ENCODE assay signal across 24 mouse cellular contexts in the genomic region with DNA sequence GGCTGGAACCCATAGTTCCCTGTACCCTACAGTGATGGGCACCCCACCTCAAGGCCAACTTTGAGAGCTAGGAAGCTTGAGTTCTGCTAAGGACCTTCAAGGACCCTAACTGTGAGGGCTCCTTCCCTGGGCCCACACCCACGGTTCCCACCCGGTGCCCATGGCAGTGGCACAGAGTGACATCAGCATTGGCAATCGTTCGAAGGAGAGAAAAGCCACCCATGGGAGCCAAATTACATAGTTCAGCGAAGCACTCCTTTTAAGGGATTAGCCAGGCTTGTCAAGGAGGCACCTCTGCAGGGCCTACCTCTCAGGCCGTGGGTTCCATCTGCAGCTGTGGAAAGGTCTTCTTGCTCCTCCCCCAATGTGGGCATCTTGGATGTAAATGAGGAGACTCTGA. TPM values are rescaled to one million over a fixed set of nuclear protein-coding genes. Genes with fewer than 3 reads are reported as not detected.
DNase-seq lines count a peak whose midpoint lies in the region; ATAC-seq and TF ChIP-seq lines count a peak whose summit lies in the region.
"Had no signal": no experiment of that assay in that cellular context is flagged by ENCODE, and none has a peak within 500 bp of the region (broad histone marks: within the 10 kb centered on the region; RNA-seq: fewer than 3 reads in every experiment).

No protein-coding gene starts in this region.

- no peak for TF ChIP-seq EP300 in stomach, postnatal 0 days (optimal IDR thresholded peaks at IDR 0.05)

- H3K9ac ChIP-seq in stomach, postnatal 0 days (ENCODE audit: low read length), result no peak overlapping the region
- H3K9ac ChIP-seq in liver, embryonic 12.5 days, result no peak overlapping the region
- H3K9ac ChIP-seq: embryonic facial prominence, embryonic 15.5 days; forebrain, embryonic 12.5 days; hindbrain, embryonic 12.5 days; intestine, embryonic 15.5 days had no signal

- H3K4me2 ChIP-seq in stomach, postnatal 0 days (replicated peaks; ENCODE audit: low read depth), result no peak overlapping the region
- no peak overlapping the region for H3K4me2 ChIP-seq in liver, embryonic 12.5 days
- H3K4me2 ChIP-seq: forebrain, embryonic 12.5 days; hindbrain, embryonic 12.5 days; intestine, embryonic 15.5 days had no signal

- no peaks in the 10 kb centered on the region for H3K9me3 ChIP-seq in heart, embryonic 10.5 days
- no peaks in the 10 kb centered on the region for H3K9me3 ChIP-seq in stomach, postnatal 0 days (ENCODE audit: control insufficient read depth, low read length)
- H3K9me3 ChIP-seq in liver, embryonic 12.5 days (replicated peaks), result no peaks in the 10 kb centered on the region
- H3K9me3 ChIP-seq: embryonic facial prominence, embryonic 15.5 days; forebrain, embryonic 12.5 days; hindbrain, embryonic 12.5 days; intestine, embryonic 15.5 days had no signal

- H3K36me3 ChIP-seq in heart, embryonic 10.5 days, result no peaks in the 10 kb centered on the region
- H3K36me3 ChIP-seq in stomach, postnatal 0 days (ENCODE audit: control insufficient read depth, insufficient read depth, low read length), result no peaks in the 10 kb centered on the region
- H3K36me3 ChIP-seq in liver, embryonic 12.5 days, result no peaks in the 10 kb centered on the region
- H3K36me3 ChIP-seq: embryonic facial prominence, embryonic 15.5 days; forebrain, embryonic 12.5 days; G1E; hindbrain, embryonic 12.5 days; intestine, embryonic 15.5 days had no signal

- H3K27ac ChIP-seq in heart, embryonic 10.5 days, result no peak overlapping the region
- peak overlapping the region; percentile 4 for H3K27ac ChIP-seq in bone marrow, adult 2 months (ENCODE audit: control insufficient read depth, insufficient read depth, low read depth, low read length, poor library complexity)
- peak overlapping the region; percentile 9; the same call in 1 of the 2 replicates for H3K27ac ChIP-seq in stomach, postnatal 0 days (replicated peaks)
- H3K27ac ChIP-seq in liver, embryonic 12.5 days, result no peak overlapping the region
- H3K27ac ChIP-seq: forebrain, embryonic 12.5 days; hindbrain, embryonic 12.5 days; hindbrain, postnatal 0 days; intestine, embryonic 15.5 days had no signal

- TF ChIP-seq CTCF in bone marrow, adult 2 months (IDR thresholded peaks at IDR 0.05; ENCODE audit: control insufficient read depth, insufficient read depth, low read length), result no peak
- TF ChIP-seq CTCF in stomach, postnatal 0 days (IDR thresholded peaks at IDR 0.05; ENCODE audit: low read depth), result no peak

- 80% methylated on average over 6 of the region's 6 CpGs for WGBS in heart, embryonic 10.5 days
- 62% methylated on average over 6 of the region's 6 CpGs for WGBS in bone marrow, adult 2 months
- 63% methylated on average over 6 of the region's 6 CpGs for WGBS in stomach, postnatal 0 days
- whole genome bisulfite sequencing in liver, embryonic 12.5 days (ENCODE audit: insufficient replicate concordance), result 70% methylated on average over 6 of the region's 6 CpGs

- no peak overlapping the region for H3K4me3 ChIP-seq in heart, embryonic 10.5 days
- no peak overlapping the region for H3K4me3 ChIP-seq in bone marrow, adult 2 months (replicated peaks; ENCODE audit: control insufficient read depth, low read depth, low read length)
- H3K4me3 ChIP-seq in stomach, postnatal 0 days (ENCODE audit: low read depth, low read length), result no peak overlapping the region
- H3K4me3 ChIP-seq in liver, embryonic 12.5 days, result no peak overlapping the region
- H3K4me3 ChIP-seq: forebrain, embryonic 12.5 days; hindbrain, embryonic 12.5 days; intestine, embryonic 15.5 days had no signal

- no peak for TF ChIP-seq POLR2A in bone marrow, adult 2 months (IDR thresholded peaks at IDR 0.05; ENCODE audit: borderline replicate concordance, control insufficient read depth, low read depth, low read length)

- H3K27me3 ChIP-seq in heart, embryonic 10.5 days (ENCODE audit: insufficient read depth, poor library complexity, severe bottlenecking), result peaks cover 55% of the 10 kb centered on the region
- no peaks in the 10 kb centered on the region for H3K27me3 ChIP-seq in stomach, postnatal 0 days (ENCODE audit: control insufficient read depth, insufficient read depth, low read length)
- H3K27me3 ChIP-seq in liver, embryonic 12.5 days (replicated peaks), result peaks cover 15% of the 10 kb centered on the region
- H3K27me3 ChIP-seq: embryonic facial prominence, embryonic 15.5 days; hindbrain, embryonic 12.5 days; intestine, embryonic 15.5 days had no signal

- H3K4me1 ChIP-seq in heart, embryonic 10.5 days, result peaks cover 67% of the 10 kb centered on the region
- H3K4me1 ChIP-seq in bone marrow, adult 2 months (ENCODE audit: control insufficient read depth, insufficient read depth, low read length), result peaks cover 11% of the 10 kb centered on the region
- peaks cover 18% of the 10 kb centered on the region for H3K4me1 ChIP-seq in stomach, postnatal 0 days (replicated peaks; ENCODE audit: control insufficient read depth, insufficient read depth)
- 0 out of 2 replicates have a peak, but pooled peaks cover 6% of the 10 kb centered on the region for H3K4me1 ChIP-seq in liver, embryonic 12.5 days
- H3K4me1 ChIP-seq: forebrain, embryonic 12.5 days; hindbrain, embryonic 12.5 days had no signal

- peak; percentile 93 for DNase-seq in heart, adult 11 months
- no peak for DNase-seq in heart, embryonic 10.5 days (ENCODE audit: low spot score)
- DNase-seq in 3T3-L1 (ENCODE audit: low read depth, low spot score), result peak; percentile 19
- no peak for DNase-seq in stomach, postnatal 0 days (ENCODE audit: low spot score)
- no peak for DNase-seq in left cerebral cortex, adult 18-20 months (ENCODE audit: low spot score in 2 of 2)
- DNase-seq: adrenal gland, postnatal 14 days; B cell, adult 2 months; cerebellum, adult 18-20 months; cerebellum, adult 9-11 months; cerebellum, postnatal 36 days; gastrocnemius, postnatal 25 days; heart, postnatal 10 days; heart, postnatal 4 days had no signal

- ATAC-seq in stomach, postnatal 0 days (ENCODE audit: low FRiP score, low TSS enrichment), result no peak
- no peak for ATAC-seq in liver, embryonic 12.5 days
- ATAC-seq: activated CD4-positive, CD25-positive, alpha-beta regulatory T cell, adult 4 months; CD4-positive, CD25-positive, alpha-beta regulatory T cell, adult 4 months; forebrain, embryonic 16.5 days; hindbrain, postnatal 0 days; intestine, embryonic 15.5 days had no signal

RNA-seq across cellular contexts. Expression of gene Krt80, which starts 1.9 kb away (rescaled TPM):
- 0.80 and 1.7 TPM in 2 replicates for polyA plus RNA-seq in heart, embryonic 10.5 days (2016; fragmentation: Nextera tagmentation; extraction: Ambion mirVana)
- polyA plus RNA-seq in bone marrow, adult 2 months (2011; ENCODE audit: insufficient read depth, insufficient read length, low replicate concordance, missing spikeins), result 1.3 and 3.5 TPM in 2 replicates
- polyA plus RNA-seq in stomach, postnatal 0 days (2015; fragmentation: Nextera tagmentation; extraction: Ambion mirVana), result 63.0 and 75.8 TPM in 2 replicates
- 0.11 and 0.16 TPM in 2 replicates for polyA plus RNA-seq in liver, embryonic 12.5 days (2016; fragmentation: Nextera tagmentation; extraction: Ambion mirVana)
- 1 to 10 TPM; 2.2 to 3.3 TPM for total RNA-seq in left cerebral cortex, adult 18-20 months (2021)
- polyA plus RNA-seq: activated CD4-positive, CD25-positive, alpha-beta regulatory T cell, adult 4 months; forebrain, embryonic 12.5 days; G1E had no signal

RNA-seq across cellular contexts. Expression of gene Krt7, which starts 42.8 kb away (rescaled TPM):
- 26.7 and 31.9 TPM in 2 replicates for polyA plus RNA-seq in heart, embryonic 10.5 days (2016; fragmentation: Nextera tagmentation; extraction: Ambion mirVana)
- polyA plus RNA-seq in bone marrow, adult 2 months (2011; ENCODE audit: insufficient read depth, insufficient read length, low replicate concordance, missing spikeins), result 1.3 and 4.3 TPM in 2 replicates
- polyA plus RNA-seq in stomach, postnatal 0 days (2015; fragmentation: Nextera tagmentation; extraction: Ambion mirVana), result 191 and 207 TPM in 2 replicates
- 6.0 and 6.1 TPM in 2 replicates for polyA plus RNA-seq in liver, embryonic 12.5 days (2016; fragmentation: Nextera tagmentation; extraction: Ambion mirVana)
- not detected for total RNA-seq in left cerebral cortex, adult 18-20 months (2021)
- total RNA-seq: gastrocnemius, postnatal 25 days had no signal
- polyA plus RNA-seq: activated CD4-positive, CD25-positive, alpha-beta regulatory T cell, adult 4 months had no signal

Comparison
In these comparisons a context has a peak if more than half of its experiments do, and no peak if none do; other contexts are left out.
1. DNase-seq: peak in heart, adult 11 months (single experiment) and 3T3-L1 (single experiment); none in heart, embryonic 10.5 days (single experiment), stomach, postnatal 0 days (single experiment) and left cerebral cortex, adult 18-20 months (0 of 2).
2. H3K27ac ChIP-seq: peak in bone marrow, adult 2 months (single experiment) and stomach, postnatal 0 days (single experiment); none in heart, embryonic 10.5 days (single experiment) and liver, embryonic 12.5 days (single experiment).
3. RNA of gene Krt80, which starts 1.9 kb away (polyA plus RNA-seq): 63.0 to 75.8 TPM in stomach, postnatal 0 days; 1.3 to 3.5 TPM in bone marrow, adult 2 months, 0.80 to 1.7 TPM in heart, embryonic 10.5 days and 0.11 to 0.16 TPM in liver, embryonic 12.5 days; every median in the first group is over 10 times any median in the second.